Mouse (Mus musculus): ENCODE data around the gene Ndc1.

The Ndc1 gene

DNA sequence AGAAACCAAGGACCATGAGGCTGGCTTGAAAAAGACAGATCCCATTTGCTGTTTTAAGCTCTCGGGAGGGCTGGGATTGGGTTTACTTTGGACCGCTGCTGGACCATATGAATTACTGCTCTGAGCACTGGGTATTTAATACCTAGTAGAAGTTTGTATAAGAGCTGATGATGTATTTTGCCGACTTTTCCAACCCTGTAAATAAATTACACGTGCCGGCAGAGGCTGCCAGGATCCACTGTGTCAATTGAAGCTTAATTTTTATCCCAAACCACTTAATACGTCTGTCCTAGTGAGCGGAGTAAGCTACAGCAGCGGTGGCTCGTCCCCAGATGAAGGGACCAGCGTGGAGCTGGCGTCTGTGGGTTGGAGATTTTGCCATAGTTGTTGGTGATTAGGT, 74.7 kb downstream of the Ndc1 start:
- no peak for DNase-seq (ENCODE audit: low spot score)

DNA sequence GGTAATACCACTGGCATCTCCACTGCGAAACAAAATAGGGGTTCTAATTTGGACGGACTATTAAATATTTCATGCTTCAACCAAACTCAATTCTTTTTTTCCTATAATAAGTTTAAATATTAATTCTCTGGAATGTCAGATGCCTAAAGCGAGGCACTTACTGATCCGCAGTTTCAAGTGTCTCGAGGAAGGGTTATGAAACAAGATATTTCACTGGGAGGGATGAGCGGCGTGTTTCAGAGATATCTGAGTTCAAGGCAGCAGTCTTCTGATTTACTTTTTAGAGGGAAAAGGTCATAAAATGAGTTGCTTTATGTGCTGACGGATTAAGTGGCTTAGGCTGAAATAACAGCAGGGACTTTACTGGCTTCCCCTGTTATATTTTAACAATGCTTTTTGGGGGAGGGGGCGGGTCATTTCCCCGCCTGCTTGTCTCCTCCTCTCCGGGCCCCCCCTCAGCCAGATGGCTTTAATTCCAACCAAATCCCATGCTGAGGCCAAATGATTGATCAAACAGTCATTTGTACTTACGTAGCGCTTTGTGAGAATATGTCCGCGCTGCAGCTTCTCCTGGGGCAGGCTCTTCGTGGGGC, 75.4 kb downstream of the Ndc1 start:
- DNase-seq (ENCODE audit: low spot score) = no peak

DNA sequence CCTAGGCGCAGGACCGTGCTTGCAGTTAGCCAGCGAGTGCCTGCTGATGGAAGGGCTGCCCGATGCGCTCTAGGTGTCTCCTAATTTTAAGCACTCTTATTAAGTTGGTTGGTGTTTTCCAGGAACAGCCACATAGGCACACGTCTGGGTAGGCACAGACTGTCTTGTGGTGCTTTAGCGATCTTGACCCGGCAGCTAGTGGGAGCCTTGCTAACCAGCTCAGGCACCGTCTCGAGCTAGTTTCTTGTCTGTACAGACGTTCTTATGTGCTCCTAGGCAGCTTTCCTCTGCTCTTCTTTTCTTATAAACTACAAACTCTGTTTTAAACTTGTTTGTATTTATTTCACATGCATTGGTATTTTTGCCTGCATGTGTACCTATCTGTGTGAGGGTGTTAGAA, 76.0 kb downstream of the Ndc1 start:
- DNase-seq (ENCODE audit: low spot score) = no peak

DNA sequence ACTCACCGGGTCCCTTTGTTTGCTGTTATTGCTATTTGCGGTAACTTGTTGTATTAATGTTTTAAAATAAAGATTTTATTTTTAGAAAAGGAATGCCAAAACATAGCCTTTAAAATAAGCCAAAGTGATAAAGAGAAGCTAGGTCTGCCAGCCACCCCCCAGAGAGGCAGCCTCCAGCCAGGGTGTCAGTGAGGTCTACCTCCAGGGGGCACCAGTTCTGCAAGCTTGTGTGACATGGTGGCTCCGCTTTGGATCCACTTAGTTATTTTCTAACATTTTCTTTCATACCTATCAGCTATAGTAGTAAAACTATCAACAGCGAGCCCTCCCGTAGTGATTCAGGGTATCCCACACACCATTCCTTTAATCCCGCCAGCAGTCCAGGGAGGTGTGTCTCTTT, 80.9 kb downstream of the Ndc1 start:
- DNase-seq (ENCODE audit: low spot score) = no peak

DNA sequence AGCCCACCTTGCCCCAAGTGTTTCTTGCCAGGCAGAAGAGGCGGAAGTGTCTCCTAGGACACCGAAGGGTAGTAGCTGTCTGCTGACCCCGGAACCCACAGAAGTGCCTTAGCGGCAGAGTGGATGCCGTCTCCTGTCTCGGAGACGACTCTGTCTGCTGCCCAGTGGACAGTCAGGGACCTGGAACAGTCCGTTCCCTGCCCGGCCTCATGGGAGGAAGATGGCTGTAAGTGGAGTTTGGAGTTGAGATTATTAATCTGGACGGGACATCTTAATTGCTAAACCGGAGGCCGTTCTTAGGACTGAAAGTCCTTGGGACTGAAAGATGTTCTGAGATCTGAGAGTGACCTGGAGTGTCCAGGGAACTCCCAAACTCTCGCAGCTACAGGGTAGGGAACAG, 81.9 kb downstream of the Ndc1 start:
- no peak for DNase-seq (ENCODE audit: low spot score)

DNA sequence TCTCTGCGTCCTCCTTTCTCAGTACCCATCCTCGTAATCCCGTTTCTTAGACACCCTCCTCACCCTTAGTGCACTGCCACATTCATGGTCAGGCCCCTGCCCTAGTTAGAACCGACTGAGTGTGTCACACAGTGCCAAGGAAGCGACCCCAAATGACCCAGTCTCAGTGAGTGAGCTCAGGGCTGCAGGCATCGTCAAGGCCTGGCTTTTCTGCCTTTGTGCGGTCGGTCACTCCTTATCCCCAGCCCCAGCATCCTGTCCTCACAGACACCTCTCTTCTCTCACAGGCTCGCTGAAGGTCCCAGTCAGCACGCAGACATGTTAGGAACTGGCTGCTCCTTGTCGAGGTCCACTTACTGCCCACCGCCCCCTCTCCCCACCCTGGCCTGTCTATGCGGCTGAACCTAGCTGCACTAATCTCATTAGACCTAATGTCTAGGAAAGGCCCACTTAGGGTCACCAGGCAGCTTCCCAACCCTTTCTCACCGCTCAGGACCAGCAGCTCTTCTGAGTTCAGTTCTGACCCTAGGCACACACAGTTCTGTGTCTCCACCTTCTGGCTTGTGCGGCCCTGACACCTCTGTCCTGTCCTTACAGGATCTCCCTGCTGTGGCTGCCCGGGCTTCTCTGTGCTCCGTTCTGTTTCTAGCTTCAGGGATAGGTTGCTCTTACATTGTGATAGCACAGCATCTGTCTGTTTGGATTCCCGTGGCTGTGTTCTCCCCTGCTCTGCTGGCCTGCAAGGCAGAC, 84.9 kb downstream of the Ndc1 start:
- DNase-seq (ENCODE audit: low spot score) = no peak

DNA sequence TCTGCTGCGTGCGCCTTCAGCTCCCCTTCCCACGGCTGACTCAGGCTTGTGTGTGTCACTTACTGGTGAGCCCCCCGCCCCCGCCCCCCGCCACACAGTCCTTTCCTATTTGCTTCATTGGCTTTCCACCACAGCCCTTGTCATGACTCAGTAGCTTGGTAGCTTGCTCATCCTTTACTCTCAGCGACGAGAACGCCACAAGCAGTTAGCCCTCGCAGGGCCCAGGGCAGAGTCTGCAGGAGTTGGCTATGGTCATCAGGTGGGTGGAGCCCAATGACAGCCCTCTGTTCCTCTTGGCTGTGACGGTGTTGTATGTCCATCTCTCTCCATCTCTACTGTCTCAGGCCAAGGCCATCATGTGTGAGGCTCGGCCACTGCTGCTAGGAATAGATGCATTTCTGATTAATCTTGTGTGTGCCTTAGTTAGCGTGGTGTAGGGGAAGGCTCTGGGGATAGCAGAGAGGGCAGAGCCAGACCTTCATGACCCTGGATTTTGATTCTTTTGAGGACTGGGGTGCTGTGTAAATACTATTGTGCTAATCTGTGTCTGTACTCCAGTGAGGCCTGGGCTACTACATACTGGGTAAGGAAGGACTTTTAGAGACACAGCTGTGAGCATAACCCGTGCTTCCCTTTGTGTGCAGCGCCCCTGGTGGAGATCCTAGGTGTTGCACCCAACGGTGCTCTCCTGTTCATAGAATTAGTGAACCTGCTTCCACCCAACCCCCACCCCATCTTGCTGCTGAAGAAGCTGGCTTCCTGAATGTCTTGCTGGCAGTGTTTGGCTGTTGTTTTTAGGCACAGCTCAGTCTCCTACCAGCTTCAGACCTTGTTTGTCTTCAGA, 85.8 kb downstream of the Ndc1 start:
- DNase-seq (ENCODE audit: low spot score) = peak; percentile 53

DNA sequence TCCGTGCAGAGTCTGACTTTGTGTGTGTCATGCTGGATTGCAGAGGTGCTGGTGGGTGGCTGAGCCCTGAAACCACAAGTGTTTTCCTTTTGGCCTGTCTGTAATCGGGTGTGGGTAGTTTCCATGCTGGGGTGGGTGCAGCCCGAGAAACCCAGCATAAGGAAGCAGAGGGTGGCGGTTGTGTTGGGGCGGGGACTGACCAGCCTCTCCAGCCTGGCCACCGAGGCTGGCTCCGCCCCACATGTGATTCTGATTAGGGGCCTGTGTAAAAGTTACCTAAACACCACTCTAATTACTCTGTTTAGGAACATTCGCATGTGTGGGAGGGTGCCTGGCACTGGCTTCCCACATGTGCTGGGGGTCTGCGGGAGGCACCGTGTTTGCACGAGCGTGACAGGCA, 90.0 kb downstream of the Ndc1 start:
- DNase-seq (ENCODE audit: low spot score) = no peak

DNA sequence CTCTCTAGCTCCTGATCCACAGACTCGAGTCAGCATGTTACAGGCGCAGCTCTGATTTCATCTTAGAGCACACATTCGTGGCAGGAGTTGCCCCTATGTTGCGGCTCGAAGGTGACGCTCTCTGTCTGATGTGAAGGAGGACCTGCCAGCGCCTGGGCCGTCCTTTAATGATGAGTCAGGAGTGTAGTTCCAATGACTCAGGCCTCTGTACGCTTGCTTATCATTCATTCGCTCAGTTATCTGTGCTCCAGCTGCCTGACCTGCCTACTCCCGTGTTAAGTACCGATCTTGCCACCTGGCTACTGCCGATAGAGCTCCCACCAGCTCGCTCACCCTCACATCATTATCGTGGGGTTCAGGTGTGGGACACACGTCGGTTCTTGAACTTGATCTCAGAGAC, 91.3 kb downstream of the Ndc1 start:
- no peak for DNase-seq (ENCODE audit: low spot score)

DNA sequence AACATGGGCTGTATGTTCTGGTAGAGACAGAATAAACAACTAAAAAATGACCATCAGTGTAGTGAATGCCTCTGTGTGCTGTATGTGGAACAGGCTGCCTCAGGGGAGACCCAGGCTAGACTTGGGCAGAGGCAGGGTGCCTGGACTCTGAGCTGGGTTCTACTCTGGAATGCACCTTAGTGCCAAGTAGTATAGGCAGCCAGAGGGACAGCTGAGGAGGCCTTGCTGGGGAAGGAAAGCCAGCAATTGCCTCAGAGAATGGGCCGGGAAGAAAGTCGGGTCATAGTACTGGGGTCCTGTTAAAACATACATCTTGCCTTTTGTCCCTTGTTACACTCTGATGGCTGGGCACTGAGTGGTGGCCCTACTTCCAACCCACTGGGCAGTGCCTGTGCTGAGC, 91.9 kb downstream of the Ndc1 start:
- no peak for DNase-seq (ENCODE audit: low spot score)

DNA sequence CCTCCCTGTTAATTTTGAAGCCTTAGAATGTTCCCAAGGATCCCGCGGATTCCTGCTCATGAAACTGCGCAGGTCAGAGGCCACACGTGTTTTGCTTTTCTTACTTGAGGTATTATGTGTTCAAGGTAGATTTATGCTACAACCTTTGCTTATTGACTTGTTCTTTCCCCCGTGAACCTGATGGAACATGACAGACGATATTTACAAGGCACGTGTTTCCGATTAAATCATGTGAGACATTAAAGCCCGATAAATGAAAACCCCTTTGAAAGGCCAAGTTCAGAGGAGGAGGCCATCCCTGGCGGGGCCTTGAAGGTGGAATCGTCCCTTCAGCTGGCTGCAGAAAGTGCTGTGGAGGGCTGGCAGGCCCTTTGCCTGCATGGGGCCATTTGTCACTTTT, 92.9 kb downstream of the Ndc1 start:
- DNase-seq (ENCODE audit: low spot score) = no peak
